Mouse (Mus musculus) kidney, adult 18-20 months (tissue): ENCODE data around the gene Rtraf.

Experiments used
- DNase-seq: peaks from one replicate; pipeline ENCODE4 v3.0.0; 2021

Rtraf gene

DNA sequence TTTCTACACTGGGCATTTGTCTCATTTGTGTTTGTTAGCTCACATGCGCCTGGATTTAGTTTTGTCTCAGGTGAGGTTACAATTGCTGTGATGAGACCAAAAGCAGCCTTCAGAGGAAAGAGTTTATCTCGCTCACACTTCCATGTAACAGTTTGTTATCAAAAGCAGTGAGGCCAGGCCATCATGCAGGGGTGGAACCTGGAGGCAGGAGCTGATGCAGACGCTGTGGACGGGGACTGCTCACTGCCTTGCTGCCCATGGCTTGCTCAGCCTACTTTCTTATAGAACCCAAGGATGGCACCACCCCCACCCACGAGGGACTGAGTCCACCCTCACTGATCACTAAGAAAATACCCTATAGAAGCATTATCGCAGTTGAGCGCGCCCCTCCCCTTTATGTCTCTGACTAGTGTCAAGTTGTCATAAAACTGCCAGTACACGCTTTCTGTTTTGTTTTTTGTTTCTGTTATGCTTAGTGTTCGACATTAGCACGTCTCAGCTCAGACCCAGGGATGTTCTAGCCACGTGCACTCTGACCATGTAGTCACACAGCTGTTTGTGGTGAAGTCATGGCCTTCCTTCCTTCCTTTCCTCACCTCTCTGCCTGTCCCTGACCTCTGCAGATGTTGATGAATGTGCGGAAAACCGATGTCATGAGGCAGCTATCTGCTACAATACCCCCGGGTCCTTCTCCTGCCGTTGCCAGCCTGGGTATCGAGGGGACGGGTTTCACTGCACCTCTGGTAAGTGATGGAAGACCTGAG is 26.9 kb downstream of the Rtraf start:
- no peak for DNase-seq

DNA sequence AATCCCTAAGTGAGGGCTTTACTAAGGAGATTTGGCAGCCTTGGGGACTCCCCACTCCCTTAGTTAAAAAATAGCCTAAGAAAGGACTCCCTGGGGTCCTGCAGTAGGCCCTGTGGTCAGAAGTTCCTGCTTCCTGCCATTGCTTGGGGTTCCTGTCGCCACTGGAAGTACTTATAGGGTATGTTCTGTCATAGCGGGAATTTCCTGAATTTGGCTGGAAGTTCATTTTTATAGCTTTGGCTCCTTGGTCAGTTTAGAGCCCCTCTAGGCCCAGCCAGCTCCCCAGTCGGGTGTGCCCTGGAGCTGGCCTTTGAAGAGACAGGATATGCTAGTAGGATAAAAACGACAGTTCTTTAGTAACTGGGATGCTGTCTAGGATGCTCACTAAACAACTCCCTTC is 28.7 kb downstream of the Rtraf start:
- no peak for DNase-seq

DNA sequence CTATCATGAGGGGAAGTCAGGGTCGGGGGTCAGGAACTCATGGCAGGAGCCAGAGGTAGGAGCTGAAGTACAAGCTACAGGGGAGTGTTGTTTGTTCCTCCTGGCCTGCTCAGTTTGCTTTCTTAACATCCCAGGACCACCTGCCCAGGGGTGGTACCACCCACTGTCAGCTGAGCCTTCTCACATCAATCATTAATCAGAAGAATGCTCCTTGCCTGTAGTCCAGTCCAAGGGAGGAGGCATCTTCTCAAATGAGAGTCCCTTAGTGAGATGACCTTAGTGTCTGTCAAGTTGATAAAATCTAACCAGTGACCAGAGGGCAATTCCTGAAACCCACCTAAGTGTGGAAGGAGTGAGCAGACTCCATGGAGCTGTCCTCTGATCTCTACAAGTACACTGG is 35.2 kb downstream of the Rtraf start:
- no peak for DNase-seq

DNA sequence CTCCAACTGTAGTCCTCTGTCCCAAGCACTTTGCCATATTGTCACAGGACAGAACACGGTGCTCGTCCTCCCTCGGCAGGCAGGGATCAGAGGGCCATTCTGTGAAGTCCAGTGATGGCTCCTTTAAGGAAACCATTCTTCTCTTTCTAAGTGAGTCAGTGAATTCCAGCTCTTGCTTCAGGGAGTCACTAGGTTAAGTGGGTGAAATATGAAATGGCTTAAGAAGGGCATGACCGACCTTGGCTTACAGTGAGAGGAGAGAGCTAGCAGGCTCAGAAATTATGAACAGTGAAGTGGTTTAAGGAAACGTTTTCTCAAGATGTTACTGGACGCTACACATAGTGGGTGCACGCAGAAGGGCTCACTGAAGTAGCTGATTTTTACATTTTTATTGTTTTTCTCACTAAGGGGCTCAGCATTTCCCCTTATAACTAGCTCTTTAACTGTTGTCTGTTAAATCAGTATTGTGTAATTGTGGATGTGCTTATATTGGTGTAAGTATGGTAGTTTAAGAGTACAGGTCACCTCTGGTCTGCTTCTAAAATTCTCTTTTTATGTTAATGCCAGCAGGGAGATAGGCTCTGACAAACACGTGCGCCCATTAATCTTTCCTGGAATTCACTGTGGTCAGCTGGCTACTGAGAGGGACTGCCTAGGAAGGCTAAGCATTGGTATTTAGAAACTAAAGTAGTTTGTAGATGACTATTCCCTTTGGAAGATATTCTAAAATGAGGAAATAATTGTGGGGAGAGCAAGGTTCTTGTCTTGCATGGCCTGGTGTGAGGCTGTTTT is 37.6 kb downstream of the Rtraf start:
- no peak for DNase-seq

DNA sequence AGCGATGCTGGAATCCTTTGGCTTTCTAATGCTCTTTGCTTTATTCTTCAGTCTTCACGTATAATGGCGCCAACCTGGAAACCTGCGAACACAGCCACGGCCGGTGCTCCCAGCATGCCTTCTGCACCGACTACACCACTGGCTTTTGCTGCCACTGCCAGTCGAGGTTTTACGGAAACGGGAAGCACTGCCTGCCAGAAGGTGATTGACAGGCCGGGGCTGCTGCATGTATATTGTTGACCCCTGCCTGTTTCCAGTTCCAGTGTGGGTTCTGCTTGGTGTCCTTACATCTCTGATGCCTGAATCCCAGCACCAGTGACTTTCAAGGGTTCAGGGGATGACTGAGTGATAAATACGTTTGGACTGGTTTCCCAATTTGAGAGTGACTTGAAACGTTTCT is 45.7 kb downstream of the Rtraf start:
- DNase-seq: no peak

DNA sequence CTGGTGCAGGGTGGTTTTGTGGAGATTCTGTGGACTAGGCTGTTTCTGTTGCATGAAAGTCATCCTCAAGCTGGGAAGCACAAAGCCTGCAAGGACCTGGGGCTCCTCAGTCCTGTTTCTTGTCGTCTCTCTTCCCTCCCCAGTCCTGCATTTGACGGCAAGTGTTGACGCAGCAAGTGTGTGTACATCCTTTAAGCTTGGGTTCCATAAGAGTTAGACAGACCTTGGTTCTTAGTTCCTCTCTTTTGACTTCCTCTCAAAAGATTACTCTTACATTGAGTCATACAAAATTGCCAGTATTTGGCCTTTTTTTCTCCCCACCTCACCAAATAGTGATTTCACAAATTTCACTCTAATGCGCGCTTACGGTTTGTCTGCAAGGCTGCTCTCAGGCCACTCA is 46.3 kb downstream of the Rtraf start:
- no peak for DNase-seq

DNA sequence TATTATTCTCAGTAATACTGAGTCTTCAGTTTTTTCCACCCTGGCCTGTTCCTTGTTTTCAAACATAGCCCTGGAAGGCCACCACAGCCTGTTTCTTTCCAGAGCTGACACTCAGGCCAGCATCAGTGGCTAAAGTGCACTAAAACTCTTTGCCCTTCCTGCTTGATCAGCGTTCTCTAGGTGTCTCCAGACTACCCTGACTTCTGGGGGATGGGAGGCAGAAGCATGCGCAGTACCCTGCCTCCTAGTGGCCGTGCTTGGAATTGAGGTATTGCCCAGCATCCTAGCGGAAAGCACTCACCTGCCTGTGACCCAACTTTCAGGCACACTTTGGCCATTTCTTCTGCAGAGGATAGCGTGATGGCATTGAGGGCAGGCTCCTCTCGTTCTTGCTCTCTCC is 46.7 kb downstream of the Rtraf start:
- DNase-seq: peak; percentile 81

DNA sequence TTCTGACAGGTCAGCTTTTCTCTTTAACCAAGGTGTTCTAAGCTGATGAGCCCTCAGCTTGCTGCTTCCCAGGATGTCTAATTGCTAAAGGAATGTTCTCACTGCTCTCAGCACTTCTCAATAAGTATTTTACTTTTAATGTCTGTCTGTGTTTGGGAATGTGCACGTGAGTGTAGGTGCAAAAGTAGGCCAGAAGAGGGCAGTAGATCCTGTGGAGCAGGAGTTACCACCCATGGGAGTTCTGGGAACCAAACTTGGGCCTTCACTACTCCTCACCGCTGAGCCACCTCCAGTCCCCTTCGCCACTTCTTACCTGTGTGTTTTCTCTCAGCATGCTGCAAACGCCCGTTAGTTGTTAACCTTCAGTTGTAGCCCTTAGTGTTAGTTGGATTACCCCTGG is 47.4 kb downstream of the Rtraf start:
- no peak for DNase-seq

DNA sequence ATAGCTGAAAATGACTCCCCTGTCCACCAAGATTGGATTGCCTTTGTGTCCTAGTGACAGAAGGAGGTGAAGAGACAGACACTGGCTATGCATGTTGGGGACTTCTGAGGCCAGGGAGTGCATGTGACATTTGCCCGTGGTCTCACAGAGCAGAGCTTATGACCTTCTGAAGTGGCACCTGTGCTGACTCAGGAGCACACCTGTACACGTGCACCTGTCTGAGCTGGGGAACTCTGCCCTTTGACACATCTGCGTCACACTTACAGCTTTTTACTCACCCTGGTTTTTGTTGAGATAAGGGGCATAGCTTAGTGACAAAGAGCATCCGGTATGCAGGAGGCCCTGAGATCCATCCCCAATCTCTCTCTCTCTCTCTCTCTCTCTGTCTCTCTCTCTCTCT is 48.1 kb downstream of the Rtraf start:
- no peak for DNase-seq

DNA sequence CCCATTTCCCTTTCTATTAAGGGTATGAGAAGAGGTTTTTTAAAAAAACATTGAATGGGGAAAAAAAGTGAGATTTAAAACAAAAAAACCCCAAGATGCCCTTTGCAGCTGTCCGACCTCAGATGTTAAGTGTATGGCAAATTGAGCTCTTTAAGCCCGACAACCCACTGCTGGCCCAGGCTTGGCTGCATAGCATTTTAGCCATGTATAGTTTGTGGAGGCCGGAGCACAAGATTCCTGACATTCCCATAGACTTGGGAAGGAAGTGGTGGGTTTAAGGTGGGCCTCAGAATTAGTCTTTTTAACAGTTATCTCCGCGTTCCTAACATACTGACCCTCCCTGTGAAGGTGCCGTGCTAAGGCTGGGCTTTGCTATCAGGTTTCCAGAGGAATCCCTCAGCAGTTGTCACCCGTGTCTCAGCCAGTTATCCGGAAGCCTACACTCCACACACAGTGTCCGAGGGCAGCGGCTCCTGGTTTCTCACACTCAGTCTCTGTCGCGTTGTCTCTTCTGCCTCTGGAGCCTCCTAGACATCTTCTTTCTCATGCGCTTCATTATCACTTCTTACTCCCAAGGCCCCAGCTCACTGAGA is 49.5 kb downstream of the Rtraf start:
- DNase-seq: no peak

DNA sequence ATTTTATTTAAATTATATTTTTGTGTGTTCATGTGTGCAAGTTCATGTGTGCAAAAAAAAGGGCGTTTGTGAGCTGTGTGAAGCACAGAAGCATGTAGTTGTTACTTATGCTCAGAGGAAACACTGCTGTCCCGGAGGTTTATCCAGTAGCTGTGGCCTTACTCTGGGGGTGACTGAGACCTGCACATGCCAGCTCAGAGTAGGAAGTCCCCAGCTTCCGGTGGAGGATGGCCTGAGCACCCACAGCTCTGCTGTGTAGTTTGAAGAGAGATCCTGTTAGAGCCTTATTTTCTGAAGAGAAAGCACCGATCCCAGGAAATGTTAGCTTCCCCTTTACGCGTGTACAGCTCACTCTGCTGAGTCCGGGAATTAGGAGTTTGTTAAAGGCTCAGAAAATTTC is 52.5 kb downstream of the Rtraf start:
- no peak for DNase-seq

DNA sequence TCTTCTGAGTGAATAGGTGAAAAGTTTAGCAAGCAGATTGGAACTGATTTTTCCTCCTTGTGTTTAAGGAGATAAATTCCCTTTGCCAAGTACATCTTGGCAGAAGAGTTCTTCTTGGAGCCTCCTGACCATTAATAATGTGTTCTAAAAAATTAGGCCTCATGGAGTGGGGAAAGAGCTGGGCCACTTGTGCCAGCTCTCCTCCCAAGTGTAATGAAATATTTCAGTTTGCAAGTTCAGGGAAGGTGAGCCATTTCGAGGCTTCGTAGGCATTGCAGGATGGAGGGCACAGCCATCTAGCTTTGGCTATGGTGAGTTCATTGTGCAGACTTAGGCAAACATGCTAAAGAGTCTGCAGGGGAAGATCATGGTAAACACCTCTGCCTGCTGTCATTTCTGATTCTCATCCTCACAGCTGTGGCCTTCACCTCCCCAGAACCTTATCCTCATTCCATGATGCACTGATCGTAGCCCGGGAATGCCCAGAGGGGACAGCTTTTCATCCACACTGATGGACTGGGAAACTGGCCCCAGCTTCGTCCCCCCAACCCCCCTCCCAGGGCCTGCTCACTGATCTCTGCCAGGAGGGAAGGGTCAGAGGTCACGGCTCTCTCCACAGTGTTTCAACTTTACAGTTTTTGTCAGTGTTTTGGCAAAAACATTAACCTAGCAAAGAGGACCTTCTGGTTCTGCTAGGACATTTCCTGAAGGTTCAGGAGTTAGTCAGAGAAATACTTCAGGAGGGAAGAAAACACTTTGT is 54.0 kb downstream of the Rtraf start:
- DNase-seq: peak; percentile 34

DNA sequence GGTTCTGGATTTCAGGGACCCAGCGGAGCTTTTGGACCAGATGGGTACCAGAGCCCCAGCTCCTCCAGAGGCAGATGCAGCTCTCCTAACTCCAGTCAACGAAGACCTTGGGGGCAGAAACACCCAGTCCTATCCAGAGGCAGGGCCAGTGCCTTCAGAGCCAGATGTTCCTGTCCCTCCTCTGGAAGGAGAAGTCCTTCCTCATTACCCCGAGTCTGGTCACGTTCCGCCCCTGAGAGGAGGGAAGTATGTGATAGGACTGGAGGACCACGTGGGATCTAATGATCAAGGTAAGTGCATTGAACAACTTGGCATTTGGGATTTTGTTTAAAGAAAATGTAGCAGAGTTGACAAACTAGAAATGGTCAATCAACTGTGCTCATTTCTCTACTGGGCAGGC is 55.0 kb downstream of the Rtraf start:
- DNase-seq: no peak

DNA sequence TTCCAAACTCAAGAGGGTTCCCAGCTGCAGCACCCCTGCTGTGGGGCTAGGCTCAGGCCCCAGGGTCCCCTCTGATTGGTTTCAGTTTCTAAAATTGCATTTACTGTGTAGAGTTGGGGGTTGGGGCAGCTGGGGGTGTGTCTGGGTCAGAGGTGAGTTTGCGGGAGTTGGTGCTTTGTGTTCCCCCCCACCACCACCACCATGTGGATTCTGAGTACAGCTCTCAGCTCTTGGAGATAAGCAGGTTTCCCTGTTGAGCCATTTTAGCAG is 57.3 kb downstream of the Rtraf start:
- DNase-seq: no peak

DNA sequence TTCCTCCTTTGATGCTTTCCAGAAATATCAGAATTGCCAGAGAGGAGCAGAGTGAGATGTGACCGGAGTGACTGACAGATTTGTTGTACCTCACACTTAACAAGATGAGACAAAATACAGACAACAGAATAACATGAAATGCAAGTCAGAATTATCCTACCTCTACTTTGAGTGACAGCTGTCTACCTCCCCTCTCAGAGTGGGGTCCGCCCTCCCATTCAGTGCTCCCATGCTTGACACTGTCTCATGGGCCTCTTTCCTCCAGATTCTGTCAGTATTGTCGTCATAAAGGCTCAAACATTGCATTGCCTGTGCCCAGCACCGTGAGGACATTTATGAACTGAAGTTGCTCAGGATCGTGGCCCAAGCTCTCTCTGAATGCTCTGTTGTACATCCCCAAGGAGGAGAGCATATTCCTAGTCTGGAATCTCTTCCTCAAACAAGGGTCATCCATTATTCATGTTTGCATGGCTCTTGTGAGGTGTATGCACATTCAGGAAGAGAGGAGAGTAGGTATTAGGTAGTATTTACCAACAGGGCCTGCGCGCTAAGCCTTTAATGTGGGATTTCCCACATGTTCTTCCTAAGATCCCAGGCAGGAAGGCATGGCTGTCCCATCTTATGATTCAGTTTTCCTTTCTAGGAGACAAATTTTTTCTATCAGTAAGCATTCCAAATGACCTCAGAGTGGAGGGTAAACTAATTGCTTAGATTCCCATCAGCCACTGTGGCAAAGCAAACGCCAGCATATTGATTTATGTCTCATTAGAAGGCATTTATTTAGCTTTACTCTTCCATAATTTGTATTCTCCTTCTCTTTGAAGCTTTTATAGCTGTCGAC is 57.9 kb downstream of the Rtraf start:
- no peak for DNase-seq

DNA sequence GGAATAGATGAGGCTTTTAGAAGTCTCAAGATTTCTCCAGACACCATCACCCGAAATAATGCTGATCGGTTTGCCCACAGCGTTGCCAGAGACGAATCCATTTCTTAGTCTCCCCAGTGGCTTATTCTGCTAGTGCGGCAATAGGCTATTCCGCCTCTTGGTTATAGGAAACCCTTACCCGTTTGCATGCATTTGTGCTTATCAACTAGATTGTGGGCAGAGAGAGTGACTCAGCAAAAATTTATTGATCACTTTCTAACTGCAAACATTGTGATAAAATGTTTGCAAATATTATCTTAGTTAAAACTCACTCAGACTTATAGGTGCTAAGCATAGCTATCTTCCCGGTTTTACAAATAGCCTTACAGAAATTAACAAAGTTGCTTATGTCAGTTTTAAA is 59.3 kb downstream of the Rtraf start:
- DNase-seq: no peak

DNA sequence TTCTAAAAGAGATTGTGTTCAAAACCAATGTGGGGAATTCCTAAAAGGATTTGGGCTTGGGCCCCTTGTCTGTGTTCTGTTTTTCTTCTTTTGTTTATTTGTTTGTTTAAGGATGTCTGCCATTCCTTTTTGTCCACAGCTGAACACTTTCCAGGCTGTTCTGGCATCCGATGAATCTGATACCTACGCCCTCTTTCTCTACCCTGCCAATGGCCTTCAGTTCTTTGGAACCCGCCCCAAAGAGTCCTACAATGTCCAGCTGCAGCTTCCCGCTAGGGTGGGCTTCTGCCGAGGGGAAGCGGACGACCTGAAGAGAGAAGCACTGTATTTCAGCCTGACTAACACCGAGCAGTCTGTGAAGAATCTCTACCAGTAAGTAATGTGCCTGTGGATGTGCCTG is 60.1 kb downstream of the Rtraf start:
- DNase-seq: no peak

DNA sequence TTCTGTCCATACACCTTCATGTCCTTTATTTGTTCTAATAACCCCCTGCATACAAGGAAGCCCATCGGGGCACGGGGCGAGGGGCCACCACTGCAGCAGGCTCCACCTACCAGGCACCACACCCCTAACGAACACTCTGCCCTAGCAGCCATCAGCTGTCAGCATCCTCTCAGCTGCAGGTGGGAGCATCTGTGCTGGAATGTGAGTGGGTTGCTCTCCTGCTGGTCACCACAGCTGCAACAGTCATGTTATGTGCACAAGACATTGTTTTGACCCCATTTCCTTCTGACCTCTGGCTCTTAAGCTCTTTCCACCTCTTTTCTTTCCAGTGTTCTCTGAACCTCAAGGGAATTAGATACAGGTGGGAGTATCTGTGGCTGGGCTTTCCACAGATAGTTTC is 61.6 kb downstream of the Rtraf start:
- DNase-seq: no peak
